Mouse (Mus musculus): Measurements from ENCODE around the gene Foxa3.

Foxa3 gene

DNA sequence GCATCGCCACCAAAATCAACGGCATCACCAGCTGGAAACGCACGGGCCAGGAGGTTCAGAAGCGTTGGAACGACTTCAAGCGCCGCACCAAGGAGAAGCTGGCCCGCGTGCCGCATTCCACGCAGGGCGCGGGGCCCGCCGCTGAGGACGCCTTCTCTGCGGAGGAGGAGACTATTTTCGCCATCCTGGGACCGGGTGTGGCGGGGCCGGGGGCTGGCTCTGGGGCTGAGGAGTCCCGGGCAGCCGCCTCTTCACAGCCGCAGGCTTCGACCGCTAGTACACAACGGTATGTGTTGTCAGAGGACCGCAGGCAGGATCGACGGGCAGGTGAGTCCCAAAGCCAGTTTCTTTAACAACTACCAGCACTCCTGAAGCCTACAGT, 31.1 kb downstream of the Foxa3 start:
- no peak for DNase-seq

GRCm38 (mm10) chr7:18991660-18992293, 31.6 kb downstream of the Foxa3 start:
- peak; percentile 46 for DNase-seq

GRCm38 (mm10) chr7:18990601-18991295, 32.6 kb downstream of the Foxa3 start, which contains the start of gene Mypop:
Gene Mypop, plus strand, starts transcription at chr7:18991245.
- peak; percentile 100 for DNase-seq

DNA sequence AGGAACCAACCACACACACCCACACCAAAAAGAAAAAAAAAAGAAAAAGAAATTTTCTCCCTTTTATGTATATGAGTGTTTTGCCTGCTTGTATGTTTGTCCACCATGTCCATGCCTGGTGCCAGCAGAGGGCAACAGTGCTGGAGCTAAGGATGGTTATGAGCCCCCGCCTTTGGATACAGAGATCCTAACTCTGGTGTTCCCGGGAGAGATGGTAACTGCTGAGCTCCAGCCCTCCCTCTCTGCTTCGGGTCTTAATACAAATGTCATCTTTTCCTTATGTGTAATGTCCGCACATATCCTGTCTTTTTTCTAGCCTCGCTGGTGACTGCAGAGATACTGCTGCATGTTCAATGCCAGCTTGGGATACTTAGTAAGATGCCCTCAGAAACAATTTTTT, 33.3 kb downstream of the Foxa3 start:
- DNase-seq: peak; percentile 50

- DNase-seq: no peak
Observed at GRCm38 (mm10) chr7:18988780-18989179, 34.6 kb downstream of the Foxa3 start.

DNA sequence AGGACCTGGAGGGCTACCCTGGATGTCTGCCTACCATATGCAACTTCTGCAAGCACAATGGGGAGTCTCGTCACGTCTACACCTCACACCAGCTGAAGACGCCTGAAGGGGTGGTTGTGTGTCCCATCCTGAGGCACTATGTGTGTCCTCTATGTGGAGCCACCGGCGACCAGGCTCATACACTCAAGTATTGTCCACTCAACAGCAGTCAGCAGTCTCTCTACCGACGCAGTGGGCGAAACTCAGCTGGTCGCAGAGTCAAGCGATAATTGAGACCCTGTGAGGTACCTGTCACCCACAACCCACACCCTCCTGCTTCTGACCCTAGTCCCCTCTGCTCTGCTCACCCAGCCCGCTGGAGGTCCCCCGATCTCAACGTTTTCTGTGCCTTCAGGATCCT, 35.6 kb downstream of the Foxa3 start:
- DNase-seq: no peak

- no peak for DNase-seq
Observed at GRCm38 (mm10) chr7:18987100-18987499, 36.2 kb downstream of the Foxa3 start, which contains the start of gene Nanos2. Gene Nanos2, plus strand, starts transcription at chr7:18987400.

- no peak for DNase-seq
Observed at GRCm38 (mm10) chr7:18986503-18986902, 36.8 kb downstream of the Foxa3 start.

DNA sequence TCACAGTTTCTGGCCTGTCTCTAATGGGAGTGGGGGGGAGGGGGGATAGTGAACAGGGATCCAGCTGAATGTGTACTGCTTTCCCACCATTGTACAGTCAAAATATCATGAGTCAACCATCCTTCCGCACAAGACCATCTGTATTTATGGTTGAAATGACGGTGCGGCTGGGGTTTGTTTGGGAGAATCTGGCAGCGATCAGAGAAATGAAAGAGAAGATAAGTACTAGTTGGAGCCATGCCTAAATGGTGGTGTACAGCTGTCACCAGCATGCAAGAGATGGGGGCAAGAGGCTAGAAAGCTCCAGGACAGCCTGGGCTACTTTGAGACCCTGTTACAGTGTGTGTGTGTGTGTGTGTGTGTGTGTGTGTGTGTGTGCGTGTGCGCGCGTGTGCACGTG, 45.0 kb downstream of the Foxa3 start:
- no peak for DNase-seq

- DNase-seq: no peak
Observed at GRCm38 (mm10) chr7:18970956-18971355, 52.4 kb downstream of the Foxa3 start.

- no peak for DNase-seq
Observed at GRCm38 (mm10) chr7:18967603-18968002, 55.7 kb downstream of the Foxa3 start.

DNA sequence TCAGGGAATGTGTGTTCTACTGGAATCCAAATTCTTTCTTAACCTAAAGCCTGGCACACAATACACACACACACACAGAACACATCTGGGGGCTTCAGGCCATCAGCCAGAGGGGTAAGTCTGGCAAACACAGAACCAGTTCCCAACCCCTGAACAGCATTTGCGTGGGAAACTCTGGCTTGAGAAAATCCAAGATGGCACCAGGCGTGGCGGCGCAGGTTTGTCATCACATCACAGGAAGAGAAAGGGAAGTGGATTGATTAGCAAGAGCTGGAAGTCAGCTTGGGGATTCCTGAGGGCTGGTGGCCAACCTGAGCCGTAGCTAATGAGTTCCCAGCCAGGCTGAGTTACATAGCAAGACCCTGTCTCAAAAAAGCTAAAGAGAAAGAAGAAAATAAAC, 58.0 kb downstream of the Foxa3 start:
- no peak for DNase-seq

DNA sequence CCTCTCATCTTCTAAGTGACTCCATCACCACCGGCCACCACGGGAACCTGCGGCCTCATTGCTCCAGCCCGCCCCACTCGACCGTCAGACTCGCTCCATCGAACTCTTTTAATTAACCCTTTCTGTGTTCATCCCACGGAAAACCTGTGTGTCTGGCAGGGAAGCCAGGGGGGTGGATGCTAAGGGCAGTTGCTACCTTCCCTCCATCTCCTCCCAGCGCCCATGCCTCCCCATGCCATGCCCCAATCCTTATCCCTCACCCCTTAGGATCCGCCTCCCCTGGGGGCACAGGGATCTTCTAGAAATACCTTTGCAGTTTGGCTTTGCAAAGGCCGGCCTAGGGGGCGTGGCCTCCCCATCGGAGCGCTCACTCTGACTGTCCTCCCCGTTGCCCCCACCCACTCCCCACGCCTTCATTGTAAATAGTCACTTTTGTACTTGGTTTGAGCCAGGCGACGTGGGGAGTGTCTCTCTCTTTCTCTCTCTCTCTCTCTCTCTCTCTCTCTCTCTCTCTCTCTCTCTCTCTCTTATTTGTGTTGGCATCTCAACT, 60.0 kb downstream of the Foxa3 start:
- DNase-seq: no peak

All from embryo, embryonic 11 days (tissue).